Mouse (Mus musculus) CH12.LX (cell line): ENCODE measurements around the gene Cdhr4.

Experiments
- CHD2 ChIP-seq: IDR thresholded peaks from 2 replicates; pipeline ENCODE4 v1.6.1; 2011; ENCODE audit warnings: low read length, improper control_type of control experiment
- CTCF ChIP-seq, 2 experiments: IDR thresholded peaks in 1 of 2; conservative IDR thresholded peaks in 1 of 2; 2 replicates each; pipeline ENCODE4 v1.5.1; 2011 to 2012; ENCODE audit warnings: low read depth in 2 of 2, low read length in 2 of 2, improper control_type of control experiment in 1 of 2, inconsistent platforms in 1 of 2, mild to moderate bottlenecking in 1 of 2, moderate library complexity in 1 of 2
- MAX ChIP-seq: IDR thresholded peaks from 2 replicates; pipeline ENCODE4 v1.6.1; 2011; ENCODE audit warnings: low read length, improper control_type of control experiment
- POLR2A ChIP-seq: IDR thresholded peaks from 2 replicates; pipeline ENCODE4 v1.6.1; 2011; ENCODE audit warnings: low read depth, mild to moderate bottlenecking, improper control_type of control experiment, low read length
- TCF12 ChIP-seq: IDR thresholded peaks from 2 replicates; pipeline ENCODE4 v1.6.1; 2014; ENCODE audit warnings: low read depth, mild to moderate bottlenecking, inconsistent platforms, low read length, improper control_type of control experiment

- TF ChIP-seq POLR2A (peak; percentile 74), TCF12 (peak; percentile 80), MAX (peak; percentile 90), CHD2 (no peak), CTCF (conservative IDR thresholded peaks at IDR 0.05 in 1 of 2, IDR thresholded peaks at IDR 0.05 in 1 of 2; ENCODE audit: low read depth in 2 of 2, low read length in 2 of 2) (peak in 1 of 2 experiments; percentile 51; a peak in 2 of 4 replicates)
These were observed 6.9 kb upstream of the Cdhr4 start, which contains the start of gene Inka1 for GRCm38 (mm10) chr9:107985131-107986119.
